Mouse (Mus musculus) neural tube, embryonic 10.5 days (tissue): Measurements from ENCODE around the gene Mrpl28.
A peak's percentile ranks its signal among the peaks of the same experiment; 100 is the strongest.
"Not testable (repeated sequence)": the region's sequence is repeated elsewhere in the genome, so short reads cannot be mapped to it uniquely, and the experiment has no call there.

Experiments used
- DNase-seq: peaks from one replicate; pipeline ENCODE4 v3.0.0-alpha.2; 2017; ENCODE audit warnings: low spot score; ENCODE audit errors: extremely low spot score

Gene Mrpl28

GRCm38 (mm10) chr17:26123267-26123684 is at the start of gene Mrpl28:
Gene Mrpl28 (plus strand): TSS chr17:26123500.
- peak; percentile 94 for DNase-seq

GRCm38 (mm10) chr17:26075246-26075645 is 48.1 kb upstream of the Mrpl28 start:
- DNase-seq = no peak

- no peak for DNase-seq
These were observed 44.4 kb upstream of the Mrpl28 start for GRCm38 (mm10) chr17:26078851-26079250.

GRCm38 (mm10) chr17:26080867-26081266 is 42.4 kb upstream of the Mrpl28 start:
- DNase-seq = no peak

GRCm38 (mm10) chr17:26087059-26087564 is 36.2 kb upstream of the Mrpl28 start:
- DNase-seq = no peak

GRCm38 (mm10) chr17:26089905-26090632 is 33.2 kb upstream of the Mrpl28 start, which contains the start of gene Decr2:
Gene Decr2 (minus strand): TSS chr17:26090337.
- peak; percentile 88 for DNase-seq

- DNase-seq = no peak
These were observed 28.7 kb upstream of the Mrpl28 start for GRCm38 (mm10) chr17:26094531-26095110.

GRCm38 (mm10) chr17:26095121-26095740 is 28.1 kb upstream of the Mrpl28 start, which contains the start of gene Nme4:
Gene Nme4 (minus strand): TSS chr17:26095602.
- peak; percentile 84 for DNase-seq

- DNase-seq = no peak
These were observed 24.8 kb upstream of the Mrpl28 start for GRCm38 (mm10) chr17:26098461-26098860.

- DNase-seq = not testable (repeated sequence)
These were observed 24.0 kb upstream of the Mrpl28 start for GRCm38 (mm10) chr17:26099316-26099715.

GRCm38 (mm10) chr17:26100166-26100565 is 23.1 kb upstream of the Mrpl28 start:
- no peak for DNase-seq

- DNase-seq = no peak
These were observed 21.8 kb upstream of the Mrpl28 start for GRCm38 (mm10) chr17:26101478-26101877.

- no peak for DNase-seq
These were observed 17.7 kb upstream of the Mrpl28 start for GRCm38 (mm10) chr17:26105619-26106018.

- no peak for DNase-seq
These were observed 13.1 kb upstream of the Mrpl28 start for GRCm38 (mm10) chr17:26110156-26110555.

GRCm38 (mm10) chr17:26111024-26111423 is 12.3 kb upstream of the Mrpl28 start:
- no peak for DNase-seq

GRCm38 (mm10) chr17:26111722-26112121 is 11.6 kb upstream of the Mrpl28 start:
- no peak for DNase-seq

- no peak for DNase-seq
These were observed 10.5 kb upstream of the Mrpl28 start for GRCm38 (mm10) chr17:26112751-26113150.

GRCm38 (mm10) chr17:26113181-26113948 is 9.9 kb upstream of the Mrpl28 start, which contains the start of gene Tmem8:
Gene Tmem8 (plus strand): TSS chr17:26113299.
- peak; percentile 79 for DNase-seq

- DNase-seq = no peak
These were observed 9.2 kb upstream of the Mrpl28 start for GRCm38 (mm10) chr17:26114061-26114460.

GRCm38 (mm10) chr17:26114461-26114860 is 8.8 kb upstream of the Mrpl28 start:
- not testable (repeated sequence) for DNase-seq

GRCm38 (mm10) chr17:26115205-26115898 is 7.9 kb upstream of the Mrpl28 start:
- no peak for DNase-seq
